Mouse (Mus musculus): ENCODE results near the gene Ap3b1. TPM values are rescaled to one million over a fixed set of nuclear protein-coding genes. Genes with fewer than 3 reads are reported as not detected.
A peak's percentile ranks its signal among the peaks of the same experiment; 100 is the strongest.
"Not testable (repeated sequence)": the region's sequence is repeated elsewhere in the genome, so short reads cannot be mapped to it uniquely, and the experiment has no call there.

Ap3b1 gene
- 10 to 100 TPM; 49.1 to 53.9 TPM for total RNA-seq (2021)
- long read RNA-seq, experiment 1, full-length matches to known transcripts: 5 of 13 reads
- long read RNA-seq, experiment 1, partial matches to known transcripts: 4 of 13 reads
- long read RNA-seq, experiment 1, other reads (novel, unspliced or antisense): 4 of 13 reads
- long read RNA-seq, experiment 2, full-length matches to known transcripts: 6 of 17 reads
- long read RNA-seq, experiment 2, partial matches to known transcripts: 3 of 17 reads
- long read RNA-seq, experiment 2, other reads (novel, unspliced or antisense): 8 of 17 reads

DNA sequence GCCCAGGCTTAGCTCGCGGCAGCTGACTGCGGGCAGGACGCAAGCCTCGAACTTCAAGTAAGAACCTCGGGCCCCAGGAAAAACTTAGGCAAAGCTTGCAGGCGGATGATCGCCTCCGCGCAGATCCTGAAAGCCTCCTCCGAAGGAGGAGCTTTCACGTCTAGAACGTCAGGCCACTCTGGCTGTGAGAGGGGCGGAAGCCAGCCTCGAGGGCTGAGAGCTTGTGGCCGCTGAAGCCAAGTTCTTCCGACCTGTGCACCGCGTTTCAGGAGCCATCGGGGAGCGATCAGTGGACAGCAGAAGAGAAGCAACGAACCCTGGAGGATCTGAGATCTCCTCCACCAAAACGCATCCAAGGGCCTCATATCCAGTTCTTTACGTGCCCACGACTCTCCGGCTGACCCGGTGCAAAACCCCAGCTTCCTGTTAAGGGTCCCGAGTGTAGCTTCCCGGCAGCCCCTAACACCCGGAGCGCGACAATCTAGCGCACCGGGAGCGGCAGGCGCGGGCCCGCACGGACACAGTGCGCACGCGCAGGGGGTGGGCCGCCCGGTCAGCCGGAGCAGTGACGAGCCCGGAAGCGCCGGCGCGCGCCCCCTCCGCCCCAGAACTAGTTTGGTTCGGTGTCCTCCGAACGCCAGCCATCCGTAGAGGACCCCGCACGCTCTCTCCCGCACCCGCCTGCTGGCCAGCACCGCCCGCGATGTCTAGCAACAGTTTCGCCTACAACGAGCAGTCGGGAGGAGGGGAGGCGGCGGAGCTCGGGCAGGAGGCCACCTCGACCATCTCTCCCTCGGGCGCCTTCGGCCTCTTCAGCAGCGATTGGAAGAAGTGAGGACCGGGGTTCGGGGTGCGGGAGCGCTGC is at the start of gene Ap3b1:
Gene Ap3b1, plus strand, starts transcription at position 560 of the 865 bp plus-strand sequence.
- DNase-seq (ENCODE audit: low spot score in 2 of 2): peak; percentile 87 to 92

GRCm38 (mm10) chr13:94312812-94313211 is 45.9 kb upstream of the Ap3b1 start:
- DNase-seq (ENCODE audit: low spot score in 2 of 2): not testable (repeated sequence)

DNA sequence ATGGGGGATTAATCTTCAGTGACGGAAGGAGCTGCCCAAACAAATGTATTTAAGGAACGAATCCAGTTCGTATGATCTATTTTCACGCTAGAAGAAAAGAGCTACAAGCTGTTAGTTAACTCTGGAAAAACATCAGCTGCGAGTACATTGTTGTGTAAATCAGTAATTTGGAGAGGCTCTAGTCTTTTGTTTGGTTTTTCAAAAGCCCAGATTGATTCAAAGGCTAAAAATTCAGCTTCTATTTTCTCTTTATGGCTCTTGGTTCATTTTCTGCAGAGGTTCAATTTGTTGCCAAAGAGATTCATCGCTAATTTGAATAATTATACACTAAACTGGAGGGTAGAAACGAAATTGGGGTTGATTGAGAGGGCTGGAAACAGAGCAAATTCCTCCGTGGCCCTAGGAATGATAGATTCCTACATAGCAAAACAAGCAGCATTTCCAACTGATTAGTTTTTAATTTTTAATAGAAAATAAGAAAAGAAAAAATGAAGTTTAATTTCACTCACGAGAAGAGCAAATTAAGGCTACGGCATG is 41.7 kb upstream of the Ap3b1 start:
- peak in 1 of 2 experiments; percentile 9 for DNase-seq (ENCODE audit: low spot score in 2 of 2)

DNA sequence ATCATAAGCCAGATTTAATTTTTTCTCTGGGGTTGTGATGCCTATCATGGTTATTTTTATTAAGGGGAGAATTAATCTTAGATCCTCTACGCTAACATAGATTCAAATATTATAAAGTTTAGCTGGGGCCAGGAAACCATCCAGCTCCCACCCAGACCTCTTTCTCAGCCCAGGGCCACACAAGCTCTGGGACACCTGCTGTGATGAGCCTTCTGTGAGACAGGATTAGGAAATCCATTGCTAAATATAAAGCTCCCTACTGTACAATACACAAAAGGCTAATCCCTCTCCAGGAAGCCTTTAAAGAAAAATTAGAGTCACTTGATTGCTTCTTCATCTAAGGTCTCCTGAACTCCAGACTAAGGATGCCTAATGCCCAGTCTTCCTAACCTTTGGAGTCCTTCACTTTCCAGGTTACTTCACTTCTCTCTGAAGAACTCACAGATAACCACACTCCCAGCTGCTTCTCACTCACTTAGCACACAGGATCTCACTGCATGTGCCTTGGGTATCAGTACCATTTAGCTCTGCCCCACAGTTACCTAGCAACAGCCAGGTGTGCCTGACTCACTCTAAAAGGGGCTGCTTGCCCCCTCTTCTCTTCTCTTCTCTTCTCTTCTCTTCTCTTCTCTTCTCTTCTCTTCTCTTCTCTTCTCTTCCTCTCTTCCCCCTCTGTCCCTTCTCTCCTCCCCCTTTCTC is 37.5 kb upstream of the Ap3b1 start:
- no peak for DNase-seq (ENCODE audit: low spot score in 2 of 2)

- DNase-seq (ENCODE audit: low spot score in 2 of 2): no peak
Observed at GRCm38 (mm10) chr13:94322475-94322874, 36.3 kb upstream of the Ap3b1 start.

DNA sequence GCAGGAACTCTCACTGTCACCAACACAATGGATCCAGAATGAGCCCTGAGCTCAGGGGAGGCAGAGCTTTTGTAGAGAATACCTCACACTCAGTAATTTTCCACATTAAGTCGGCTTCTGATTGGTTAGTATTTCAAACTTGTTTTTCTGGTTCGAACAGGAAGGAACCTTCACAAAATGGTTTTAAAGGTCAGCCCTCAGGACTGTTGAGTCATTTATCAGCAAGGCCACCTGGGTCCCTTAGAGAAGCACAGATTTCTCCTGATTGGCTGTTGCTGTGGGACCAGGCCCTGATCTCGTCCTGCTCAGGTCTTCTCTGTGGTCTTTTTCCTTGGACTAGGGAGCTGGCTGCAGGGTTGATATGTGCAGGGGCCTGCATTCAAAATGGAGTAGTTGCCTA is 30.7 kb upstream of the Ap3b1 start:
- no peak for DNase-seq (ENCODE audit: low spot score in 2 of 2)

- DNase-seq (ENCODE audit: low spot score in 2 of 2): not testable (repeated sequence)
Observed at GRCm38 (mm10) chr13:94329005-94329404, 29.8 kb upstream of the Ap3b1 start.

DNA sequence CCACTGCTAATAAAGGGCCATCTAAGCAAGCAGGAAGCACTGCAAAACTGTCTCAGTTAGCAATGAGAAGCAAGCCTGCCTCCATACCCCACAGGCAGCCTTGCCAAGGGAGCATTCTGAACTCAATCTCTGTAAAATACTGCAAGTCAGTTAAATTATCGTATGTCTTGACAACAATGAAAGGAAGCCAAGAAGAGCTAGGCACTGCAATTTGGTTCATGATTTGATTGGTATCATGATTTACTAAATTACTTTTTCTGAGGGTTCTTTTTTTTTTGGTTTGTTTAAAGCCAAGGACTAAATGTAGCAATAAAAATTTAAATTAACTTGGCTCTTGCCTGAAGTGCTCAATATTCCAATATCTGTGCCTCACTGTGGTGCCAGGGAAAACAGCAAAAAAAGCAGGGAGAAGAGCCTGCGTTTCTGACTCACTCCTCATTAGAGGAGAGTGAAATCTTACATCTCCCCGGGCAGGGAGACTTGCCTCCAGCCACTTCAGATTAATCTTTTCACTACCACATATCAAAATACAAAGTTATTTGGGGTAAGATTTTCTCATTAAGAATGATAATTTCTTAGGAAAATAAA is 28.3 kb upstream of the Ap3b1 start:
- no peak for DNase-seq (ENCODE audit: low spot score in 2 of 2)

DNA sequence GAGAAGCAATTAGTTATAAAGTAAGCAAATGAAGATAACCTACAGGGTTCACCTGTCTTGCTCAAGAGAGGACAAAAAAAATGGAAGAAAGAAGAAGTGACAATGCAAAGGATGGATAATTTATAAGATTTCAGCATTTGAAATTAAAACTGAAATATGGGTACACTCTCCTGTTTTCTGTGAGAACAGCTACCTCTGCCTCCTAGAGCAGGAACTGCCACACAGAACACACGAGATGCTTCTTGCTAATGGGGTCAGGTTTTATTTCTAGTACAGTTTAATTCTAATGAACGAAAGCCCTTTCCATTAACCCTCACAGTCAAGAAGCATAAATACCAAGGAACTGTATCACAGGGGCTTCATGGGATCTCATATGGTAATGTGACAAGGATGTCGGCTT is 20.4 kb upstream of the Ap3b1 start:
- peak in 1 of 2 experiments; percentile 20 for DNase-seq (ENCODE audit: low spot score in 2 of 2)

GRCm38 (mm10) chr13:94343192-94343591 is 15.6 kb upstream of the Ap3b1 start:
- DNase-seq (ENCODE audit: low spot score in 2 of 2): no peak

GRCm38 (mm10) chr13:94344600-94344999 is 14.2 kb upstream of the Ap3b1 start:
- DNase-seq (ENCODE audit: low spot score in 2 of 2): not testable (repeated sequence)

- no peak for DNase-seq (ENCODE audit: low spot score in 2 of 2)
Observed at GRCm38 (mm10) chr13:94354584-94354983, 4.2 kb upstream of the Ap3b1 start.

DNA sequence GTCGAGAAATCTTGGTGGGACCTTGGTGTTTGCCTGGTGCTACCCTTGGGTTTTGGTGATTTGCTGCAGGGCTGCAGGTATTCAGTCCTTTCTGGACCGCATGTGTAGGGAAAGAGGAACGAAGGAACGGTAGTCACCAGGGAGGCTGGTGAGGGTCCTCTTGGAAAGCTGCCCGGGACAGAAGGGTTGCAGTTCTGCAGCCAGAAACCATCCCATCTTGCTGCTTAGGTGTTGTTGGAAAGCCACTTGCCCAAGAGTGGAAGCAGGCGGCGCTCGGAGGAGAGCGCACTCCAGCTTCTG is 709 bp upstream of the Ap3b1 start:
- DNase-seq (ENCODE audit: low spot score in 2 of 2): peak in 1 of 2 experiments; percentile 29

- DNase-seq (ENCODE audit: low spot score in 2 of 2): no peak
Observed at GRCm38 (mm10) chr13:94359282-94359920, 641 bp downstream of the Ap3b1 start.

- not testable (repeated sequence) for DNase-seq (ENCODE audit: low spot score in 2 of 2)
Observed at GRCm38 (mm10) chr13:94361013-94361580, 2.3 kb downstream of the Ap3b1 start.

DNA sequence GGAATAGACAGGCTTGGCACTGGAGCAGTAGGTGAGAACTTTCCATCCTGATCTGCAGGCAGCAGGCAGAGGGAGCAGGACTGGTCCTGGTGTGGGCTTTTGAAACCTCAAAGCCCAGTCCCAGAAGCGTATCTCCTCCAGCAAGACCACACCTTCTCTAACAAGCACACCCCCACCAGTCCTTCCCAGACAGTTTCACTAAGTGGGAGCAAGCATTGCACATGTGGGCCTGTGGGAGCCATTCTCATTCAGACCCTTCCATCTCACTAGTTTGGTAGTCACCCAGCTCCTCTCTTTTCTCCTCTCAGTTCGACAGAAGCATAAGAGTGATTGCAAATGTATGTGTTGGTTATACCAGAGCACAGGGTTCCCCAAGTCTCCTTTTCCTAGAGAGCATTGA is 5.6 kb downstream of the Ap3b1 start:
- DNase-seq (ENCODE audit: low spot score in 2 of 2): no peak

DNA sequence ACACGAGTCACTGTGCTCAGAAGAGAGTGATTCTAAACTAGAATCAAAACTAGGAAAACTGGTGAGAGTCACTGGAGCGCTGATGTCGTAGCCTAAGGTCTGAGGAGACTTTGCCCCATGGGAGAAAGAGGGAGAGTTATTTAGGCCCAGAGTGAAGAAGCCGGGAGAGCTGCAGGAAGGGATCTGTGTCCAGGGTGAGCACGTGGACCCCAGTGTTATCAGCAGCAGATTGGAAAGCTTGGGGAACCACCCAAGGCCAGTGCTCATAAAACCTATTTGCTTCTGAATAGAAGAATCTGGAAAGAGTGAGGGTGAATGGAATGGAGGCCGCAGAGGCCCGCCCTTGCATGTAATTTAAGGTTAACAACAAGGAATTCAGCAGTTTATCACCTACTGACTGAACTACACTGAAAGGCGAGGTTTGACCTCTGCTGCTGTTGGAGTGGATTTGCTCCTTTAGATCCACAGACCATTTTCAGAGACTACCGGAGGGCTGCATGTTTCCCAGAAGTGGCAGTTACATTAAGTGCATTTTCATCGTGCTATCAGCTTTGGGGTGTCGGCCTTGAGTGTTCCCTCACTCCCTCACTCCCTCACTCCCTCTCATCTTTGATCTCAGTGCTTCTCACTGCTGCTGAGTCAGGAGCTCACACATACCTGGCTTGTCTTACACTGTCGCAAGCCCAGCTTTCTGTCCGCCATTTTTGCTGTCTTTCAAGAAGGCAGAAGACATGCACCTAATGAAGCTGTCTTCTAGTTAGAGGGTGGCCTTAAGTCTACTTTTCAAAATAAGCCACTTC is 6.5 kb downstream of the Ap3b1 start:
- DNase-seq (ENCODE audit: low spot score in 2 of 2): no peak

DNA sequence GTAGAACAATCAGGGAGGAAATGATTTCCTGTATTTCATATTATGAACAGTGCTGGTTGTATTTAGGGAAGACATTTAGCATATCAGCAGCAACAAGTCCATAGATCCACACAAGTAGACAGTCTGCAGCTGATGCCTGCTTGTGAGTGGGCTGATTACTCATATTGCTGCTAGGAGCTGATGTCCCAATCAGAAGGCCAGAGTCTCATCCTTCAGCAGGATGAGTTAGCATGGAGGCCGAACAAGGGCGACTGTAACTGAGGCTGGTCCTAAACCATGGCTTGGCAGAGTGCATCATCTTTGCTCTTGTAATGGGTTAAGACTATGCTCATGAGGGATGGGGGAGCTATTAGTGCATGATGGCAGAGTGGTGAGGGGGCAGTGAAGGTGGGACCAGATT is 9.1 kb downstream of the Ap3b1 start:
- DNase-seq (ENCODE audit: low spot score in 2 of 2): peak in 1 of 2 experiments; percentile 40

DNA sequence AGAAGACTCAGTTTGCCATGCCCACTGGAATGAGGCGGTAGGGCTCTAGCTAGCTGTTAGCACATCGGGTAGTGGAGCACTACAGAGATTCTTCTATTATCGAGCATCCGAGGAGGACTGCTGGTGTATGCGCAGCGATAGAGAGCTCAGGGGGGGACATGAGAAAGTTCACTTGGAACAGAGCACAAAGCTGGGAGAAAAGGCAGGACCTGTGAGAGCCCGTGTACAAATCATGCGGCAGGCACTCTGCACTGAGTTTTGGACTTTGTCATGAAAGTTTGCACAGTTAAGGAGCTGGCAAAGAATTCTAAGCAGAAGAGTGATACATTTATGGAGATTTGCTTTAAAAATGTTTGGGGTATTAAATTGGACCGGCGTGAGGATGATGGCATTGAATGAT is 11.8 kb downstream of the Ap3b1 start:
- DNase-seq (ENCODE audit: low spot score in 2 of 2): no peak

DNA sequence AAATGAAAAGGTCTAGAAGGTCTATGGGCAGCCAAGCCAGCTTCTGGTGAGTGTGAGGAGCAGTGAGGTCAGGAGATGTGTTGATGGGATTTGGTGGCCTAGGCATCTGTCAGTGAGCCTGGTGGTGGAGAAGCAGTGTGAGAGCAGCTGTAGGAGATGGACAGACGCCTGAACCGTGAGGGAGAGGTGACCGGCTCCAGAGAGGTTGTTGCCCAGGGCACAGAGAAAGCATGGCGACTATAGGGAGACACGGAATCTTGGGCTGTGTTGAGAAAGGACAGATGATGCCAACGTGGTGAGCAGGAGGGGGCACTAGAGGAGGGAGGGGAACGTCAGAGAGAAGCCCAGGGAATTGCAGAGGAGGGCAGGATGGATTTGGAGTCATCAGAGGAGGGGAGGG is 13.3 kb downstream of the Ap3b1 start:
- no peak for DNase-seq (ENCODE audit: low spot score in 2 of 2)
